Comparison of ENCODE assay signal across 8 mouse cellular contexts in genomic region chr11:96902639-96903635, GRCm38 (mm10). TPM values are rescaled to one million over a fixed set of nuclear protein-coding genes. Genes with fewer than 3 reads are reported as not detected.
A peak's percentile ranks its signal among the peaks of the same experiment; 100 is the strongest.
DNase-seq lines count a peak whose midpoint lies in the region; ATAC-seq lines count a peak whose summit lies in the region.

No protein-coding gene starts in this region.

- no peaks in the 10 kb centered on the region for H3K27me3 ChIP-seq in heart, embryonic 14.5 days (ENCODE audit: control insufficient read depth, insufficient read depth, low read length)
- no peaks in the 10 kb centered on the region for H3K27me3 ChIP-seq in forebrain, embryonic 10.5 days (ENCODE audit: poor library complexity, severe bottlenecking)

- H3K4me2 ChIP-seq in heart, embryonic 14.5 days (ENCODE audit: low read length) = no peak overlapping the region

- H3K9me3 ChIP-seq in heart, embryonic 14.5 days (ENCODE audit: control insufficient read depth, low read length) = no peaks in the 10 kb centered on the region
- H3K9me3 ChIP-seq in forebrain, embryonic 10.5 days = no peaks in the 10 kb centered on the region

- H3K27ac ChIP-seq in heart, embryonic 14.5 days (replicated peaks in 1 of 2; ENCODE audit: control insufficient read depth in 1 of 2, insufficient read depth in 1 of 2, low read depth in 2 of 2, low read length in 2 of 2) = peak overlapping the region in 1 of 2 experiments; percentile 41; a peak in 1 of 4 replicates
- peak overlapping the region; percentile 91 for H3K27ac ChIP-seq in forebrain, embryonic 10.5 days

- H3K9ac ChIP-seq in heart, embryonic 14.5 days (ENCODE audit: low read length) = peak overlapping the region; percentile 48; the same call in 1 of the 2 replicates

- DNase-seq in heart, postnatal 4 days = no peak
- DNase-seq in adrenal gland, postnatal 36 days = peak; percentile 30 to 55
- peak; percentile 83 for DNase-seq in forebrain, embryonic 10.5 days (ENCODE audit: extremely low spot score, low spot score)
- peak; percentile 34 for DNase-seq in kidney, postnatal 14 days
- no peak for DNase-seq in MN1 (ENCODE audit: low spot score)
- no peak for DNase-seq in c-Kit-positive CD71-positive TER-119-positive erythroid progenitor cells, embryonic 14.5 days (ENCODE audit: low spot score)
- no peak for DNase-seq in frontal cortex, postnatal 25 days (ENCODE audit: low spot score in 2 of 2)

- H3K4me3 ChIP-seq in heart, embryonic 14.5 days (ENCODE audit: control insufficient read depth in 1 of 2, insufficient read depth in 1 of 2, low read depth in 1 of 2, low read length in 2 of 2) = no peak overlapping the region
- H3K4me3 ChIP-seq in forebrain, embryonic 10.5 days = peak overlapping the region; percentile 0; the same call in 1 of the 2 replicates

- 36% methylated on average over 16 of the region's 16 CpGs for WGBS in heart, embryonic 14.5 days
- WGBS in forebrain, embryonic 10.5 days = 10% methylated on average over 16 of the region's 16 CpGs

- no peak for ATAC-seq in heart, embryonic 14.5 days (ENCODE audit: insufficient number of reproducible peaks, insufficient read depth, low FRiP score, low read depth)

- H3K4me1 ChIP-seq in heart, embryonic 14.5 days (ENCODE audit: control insufficient read depth in 2 of 2, insufficient read depth in 2 of 2, low read length in 2 of 2) = peaks cover 21 to 28% of the 10 kb centered on the region in 2 experiments
- peaks cover 95% of the 10 kb centered on the region for H3K4me1 ChIP-seq in forebrain, embryonic 10.5 days

- peaks cover 8% of the 10 kb centered on the region for H3K36me3 ChIP-seq in heart, embryonic 14.5 days (ENCODE audit: control insufficient read depth, insufficient read depth, low read length)
- peaks cover 25% of the 10 kb centered on the region for H3K36me3 ChIP-seq in forebrain, embryonic 10.5 days (replicated peaks)

RNA-seq across cellular contexts. Expression of gene Cdk5rap3, which starts 13.4 kb away (rescaled TPM):
- polyA plus RNA-seq in heart, embryonic 14.5 days (2014; fragmentation: Nextera tagmentation; extraction: Ambion mirVana) = 44.7 and 50.9 TPM in 2 replicates
- total RNA-seq in heart, postnatal 4 days (2021) = 10 to 100 TPM; 34.6 to 35.6 TPM
- 10 to 100 TPM; 44.1 to 58.8 TPM for total RNA-seq in adrenal gland, postnatal 36 days (2021)
- 107 and 111 TPM in 2 replicates for polyA plus RNA-seq in forebrain, embryonic 10.5 days (2016; fragmentation: Nextera tagmentation; extraction: Ambion mirVana)

RNA-seq across cellular contexts. Expression of gene Prr15l, which starts 25.0 kb away (rescaled TPM):
- polyA plus RNA-seq in heart, embryonic 14.5 days (2014; fragmentation: Nextera tagmentation; extraction: Ambion mirVana) = 0.53 and 0.54 TPM in 2 replicates
- total RNA-seq in heart, postnatal 4 days (2021) = under 1 TPM; 0.32 to 0.36 TPM
- under 1 TPM; 0.16 to 0.66 TPM for total RNA-seq in adrenal gland, postnatal 36 days (2021)
- polyA plus RNA-seq in forebrain, embryonic 10.5 days (2016; fragmentation: Nextera tagmentation; extraction: Ambion mirVana) = 0.36 and 0.40 TPM in 2 replicates

RNA-seq across cellular contexts. Expression of gene Pnpo, which starts 40.8 kb away (rescaled TPM):
- 32.3 and 47.6 TPM in 2 replicates for polyA plus RNA-seq in heart, embryonic 14.5 days (2014; fragmentation: Nextera tagmentation; extraction: Ambion mirVana)
- total RNA-seq in heart, postnatal 4 days (2021) = 10 to 100 TPM; 10.6 to 16.7 TPM
- 10 to 100 TPM; 29.6 to 34.2 TPM for total RNA-seq in adrenal gland, postnatal 36 days (2021)
- 36.8 and 40.7 TPM in 2 replicates for polyA plus RNA-seq in forebrain, embryonic 10.5 days (2016; fragmentation: Nextera tagmentation; extraction: Ambion mirVana)

RNA-seq across cellular contexts. Expression of gene Copz2, which starts 53.3 kb away (rescaled TPM):
- polyA plus RNA-seq in heart, embryonic 14.5 days (2014; fragmentation: Nextera tagmentation; extraction: Ambion mirVana) = 134 and 141 TPM in 2 replicates
- total RNA-seq in heart, postnatal 4 days (2021) = 10 to 100 TPM; 51.2 to 52.7 TPM
- total RNA-seq in adrenal gland, postnatal 36 days (2021) = 10 to 100 TPM; 57.4 to 63.3 TPM
- polyA plus RNA-seq in forebrain, embryonic 10.5 days (2016; fragmentation: Nextera tagmentation; extraction: Ambion mirVana) = 25.1 and 25.6 TPM in 2 replicates

Comparison
In these comparisons a context has a peak if more than half of its experiments do, and no peak if none do; other contexts are left out.
1. DNase-seq: peak in adrenal gland, postnatal 36 days (2 of 2), forebrain, embryonic 10.5 days (single experiment) and kidney, postnatal 14 days (single experiment); none in heart, postnatal 4 days (single experiment), MN1 (single experiment), c-Kit-positive CD71-positive TER-119-positive erythroid progenitor cells, embryonic 14.5 days (single experiment) and frontal cortex, postnatal 25 days (0 of 2).